In genomic region chr2:74753175-74753523, GRCm38 (mm10) we compare ENCODE assay signal across 10 mouse cellular contexts. TPM values are rescaled to one million over a fixed set of nuclear protein-coding genes. Genes with fewer than 3 reads are reported as not detected.
DNase-seq lines count a peak whose midpoint lies in the region; ATAC-seq and TF ChIP-seq lines count a peak whose summit lies in the region.
"Had no signal": no experiment of that assay in that cellular context is flagged by ENCODE, and none has a peak within 500 bp of the region (broad histone marks: within the 10 kb centered on the region; RNA-seq: fewer than 3 reads in every experiment).

No protein-coding gene starts in this region.

- H3K9me3 ChIP-seq in heart, embryonic 14.5 days (ENCODE audit: control insufficient read depth, low read length), result no peaks in the 10 kb centered on the region
- no peaks in the 10 kb centered on the region for H3K9me3 ChIP-seq in E14TG2a.4 (ENCODE audit: low read length)
- H3K9me3 ChIP-seq in forebrain, embryonic 13.5 days (replicated peaks), result no peaks in the 10 kb centered on the region
- no peaks in the 10 kb centered on the region for H3K9me3 ChIP-seq in limb, embryonic 15.5 days

- H3K4me3 ChIP-seq in heart, embryonic 14.5 days (ENCODE audit: control insufficient read depth in 1 of 2, insufficient read depth in 1 of 2, low read depth in 1 of 2, low read length in 2 of 2), result peak overlapping the region; percentile 18 to 36; a peak in 3 of 4 replicates
- H3K4me3 ChIP-seq in E14TG2a.4 (replicated peaks; ENCODE audit: low read length), result peak overlapping the region; percentile 58
- H3K4me3 ChIP-seq in forebrain, embryonic 13.5 days, result peak overlapping the region; percentile 19; the same call in 1 of the 2 replicates
- H3K4me3 ChIP-seq in limb, embryonic 15.5 days, result peak overlapping the region; percentile 34

- H3K9ac ChIP-seq in heart, embryonic 14.5 days (ENCODE audit: low read length), result no peak overlapping the region
- H3K9ac ChIP-seq in forebrain, embryonic 13.5 days, result no peak overlapping the region
- no peak overlapping the region for H3K9ac ChIP-seq in limb, embryonic 15.5 days

- intact Hi-C loops in heart, postnatal 14 days (cut with DNase I), result no loop called here

- H3K27me3 ChIP-seq in heart, embryonic 14.5 days (ENCODE audit: control insufficient read depth, insufficient read depth, low read length), result peaks cover 96% of the 10 kb centered on the region
- H3K27me3 ChIP-seq in E14TG2a.4 (ENCODE audit: insufficient read depth, low read length), result peaks cover 96% of the 10 kb centered on the region
- H3K27me3 ChIP-seq in forebrain, embryonic 13.5 days, result peaks cover 100% of the 10 kb centered on the region
- H3K27me3 ChIP-seq in limb, embryonic 15.5 days, result peaks cover 90% of the 10 kb centered on the region
- H3K27me3 ChIP-seq: CH12.LX had no signal

- H3K4me2 ChIP-seq in heart, embryonic 14.5 days (ENCODE audit: low read length), result peak overlapping the region; percentile 58
- H3K4me2 ChIP-seq in forebrain, embryonic 13.5 days, result peak overlapping the region; percentile 36
- H3K4me2 ChIP-seq in limb, embryonic 15.5 days, result peak overlapping the region; percentile 66

- WGBS in heart, embryonic 14.5 days, result under 1% methylated on average over 25 of the region's 25 CpGs
- under 1% methylated on average over 25 of the region's 25 CpGs for WGBS in forebrain, embryonic 13.5 days
- WGBS in limb, embryonic 15.5 days, result 4% methylated on average over 24 of the region's 25 CpGs

- H3K36me3 ChIP-seq in heart, embryonic 14.5 days (ENCODE audit: control insufficient read depth, insufficient read depth, low read length), result no peaks in the 10 kb centered on the region
- H3K36me3 ChIP-seq in E14TG2a.4 (ENCODE audit: insufficient read depth, low read length), result no peaks in the 10 kb centered on the region
- H3K36me3 ChIP-seq in forebrain, embryonic 13.5 days (ENCODE audit: poor library complexity, severe bottlenecking), result no peaks in the 10 kb centered on the region
- H3K36me3 ChIP-seq in limb, embryonic 15.5 days, result no peaks in the 10 kb centered on the region

- no peak for ATAC-seq in heart, embryonic 14.5 days (ENCODE audit: insufficient number of reproducible peaks, insufficient read depth, low FRiP score, low read depth)
- ATAC-seq in forebrain, embryonic 13.5 days, result no peak
- no peak for ATAC-seq in limb, embryonic 15.5 days (ENCODE audit: insufficient number of reproducible peaks, low FRiP score, low TSS enrichment, low read depth)

- no peak overlapping the region for H3K27ac ChIP-seq in heart, embryonic 14.5 days (replicated peaks in 1 of 2; ENCODE audit: control insufficient read depth in 1 of 2, insufficient read depth in 1 of 2, low read depth in 2 of 2, low read length in 2 of 2)
- H3K27ac ChIP-seq in forebrain, embryonic 13.5 days, result no peak overlapping the region
- no peak overlapping the region for H3K27ac ChIP-seq in limb, embryonic 15.5 days

- no peak for DNase-seq in heart, postnatal 14 days
- DNase-seq in left cerebral cortex, adult 18-20 months (ENCODE audit: low spot score in 2 of 2), result no peak
- no peak for DNase-seq in retina, postnatal 1 day
- no peak for DNase-seq in cerebellum, adult 9-11 months

- peaks cover 7 to 18% of the 10 kb centered on the region in 2 experiments for H3K4me1 ChIP-seq in heart, embryonic 14.5 days (ENCODE audit: control insufficient read depth in 2 of 2, insufficient read depth in 2 of 2, low read length in 2 of 2)
- peaks cover 31% of the 10 kb centered on the region for H3K4me1 ChIP-seq in E14TG2a.4 (replicated peaks; ENCODE audit: low read depth, low read length)
- H3K4me1 ChIP-seq in forebrain, embryonic 13.5 days, result peaks cover 19% of the 10 kb centered on the region
- peaks cover 22% of the 10 kb centered on the region for H3K4me1 ChIP-seq in limb, embryonic 15.5 days

- no peak for TF ChIP-seq CTCF in E14TG2a.4 (conservative IDR thresholded peaks at IDR 0.05; ENCODE audit: low read length)

RNA-seq across cellular contexts. Expression of gene Hoxd1, which starts 9.6 kb away (rescaled TPM):
- not detected in 2 replicates for polyA plus RNA-seq in heart, embryonic 14.5 days (2014; fragmentation: Nextera tagmentation; extraction: Ambion mirVana)
- total RNA-seq in heart, postnatal 14 days (2021), result not detected
- polyA plus RNA-seq in forebrain, embryonic 13.5 days (2015; fragmentation: Nextera tagmentation; extraction: Ambion mirVana), result not detected in 2 replicates
- 0.26 and 0.42 TPM in 2 replicates for polyA plus RNA-seq in limb, embryonic 15.5 days (2015; fragmentation: Nextera tagmentation; extraction: Ambion mirVana)
- total RNA-seq in left cerebral cortex, adult 18-20 months (2021), result not detected
- total RNA-seq: CH12.LX had no signal

RNA-seq across cellular contexts. Expression of gene Gm28230, which starts 26.6 kb away (rescaled TPM):
- 0.05 TPM in 1 of 2 replicates, not detected in the other for polyA plus RNA-seq in heart, embryonic 14.5 days (2014; fragmentation: Nextera tagmentation; extraction: Ambion mirVana)
- total RNA-seq in heart, postnatal 14 days (2021), result under 1 TPM in 1 of 2 experiments, not detected in 1; 0.07 TPM
- polyA plus RNA-seq in forebrain, embryonic 13.5 days (2015; fragmentation: Nextera tagmentation; extraction: Ambion mirVana), result not detected in 2 replicates
- 0.08 and 0.11 TPM in 2 replicates for polyA plus RNA-seq in limb, embryonic 15.5 days (2015; fragmentation: Nextera tagmentation; extraction: Ambion mirVana)
- total RNA-seq in left cerebral cortex, adult 18-20 months (2021), result not detected
- total RNA-seq: left cerebral cortex, postnatal 10 days had no signal

RNA-seq across cellular contexts. Expression of gene Hoxd4, which starts 41.4 kb away (rescaled TPM):
- 0.34 TPM in 1 of 2 replicates, not detected in the other for polyA plus RNA-seq in heart, embryonic 14.5 days (2014; fragmentation: Nextera tagmentation; extraction: Ambion mirVana)
- under 1 TPM; 0.36 to 0.51 TPM for total RNA-seq in heart, postnatal 14 days (2021)
- not detected in 2 replicates for polyA plus RNA-seq in forebrain, embryonic 13.5 days (2015; fragmentation: Nextera tagmentation; extraction: Ambion mirVana)
- 0.29 and 0.66 TPM in 2 replicates for polyA plus RNA-seq in limb, embryonic 15.5 days (2015; fragmentation: Nextera tagmentation; extraction: Ambion mirVana)
- not detected for total RNA-seq in left cerebral cortex, adult 18-20 months (2021)
- total RNA-seq: left cerebral cortex, postnatal 10 days had no signal

RNA-seq across cellular contexts. Expression of gene Hoxd3, which starts 41.4 kb away (rescaled TPM):
- 0.23 TPM in 1 of 2 replicates, not detected in the other for polyA plus RNA-seq in heart, embryonic 14.5 days (2014; fragmentation: Nextera tagmentation; extraction: Ambion mirVana)
- total RNA-seq in heart, postnatal 14 days (2021), result not detected
- not detected in 2 replicates for polyA plus RNA-seq in forebrain, embryonic 13.5 days (2015; fragmentation: Nextera tagmentation; extraction: Ambion mirVana)
- polyA plus RNA-seq in limb, embryonic 15.5 days (2015; fragmentation: Nextera tagmentation; extraction: Ambion mirVana), result 0.55 and 0.65 TPM in 2 replicates
- not detected for total RNA-seq in left cerebral cortex, adult 18-20 months (2021)
- total RNA-seq: left cerebral cortex, postnatal 10 days had no signal

RNA-seq across cellular contexts. Expression of gene Hoxd8, which starts 48.7 kb away (rescaled TPM):
- 0.36 and 0.61 TPM in 2 replicates for polyA plus RNA-seq in heart, embryonic 14.5 days (2014; fragmentation: Nextera tagmentation; extraction: Ambion mirVana)
- 1 to 10 TPM; 1.5 to 1.6 TPM for total RNA-seq in heart, postnatal 14 days (2021)
- not detected in 2 replicates for polyA plus RNA-seq in forebrain, embryonic 13.5 days (2015; fragmentation: Nextera tagmentation; extraction: Ambion mirVana)
- polyA plus RNA-seq in limb, embryonic 15.5 days (2015; fragmentation: Nextera tagmentation; extraction: Ambion mirVana), result 5.9 and 7.3 TPM in 2 replicates
- total RNA-seq in left cerebral cortex, adult 18-20 months (2021), result not detected
- total RNA-seq: left cerebral cortex, postnatal 10 days had no signal
